Mouse (Mus musculus): ENCODE results near the gene Fnd3c2. TPM values are rescaled to one million over a fixed set of nuclear protein-coding genes. Genes with fewer than 3 reads are reported as not detected.

Gene Fnd3c2
- polyA plus RNA-seq (2012; rRNA removed) = not detected in 2 replicates

DNA sequence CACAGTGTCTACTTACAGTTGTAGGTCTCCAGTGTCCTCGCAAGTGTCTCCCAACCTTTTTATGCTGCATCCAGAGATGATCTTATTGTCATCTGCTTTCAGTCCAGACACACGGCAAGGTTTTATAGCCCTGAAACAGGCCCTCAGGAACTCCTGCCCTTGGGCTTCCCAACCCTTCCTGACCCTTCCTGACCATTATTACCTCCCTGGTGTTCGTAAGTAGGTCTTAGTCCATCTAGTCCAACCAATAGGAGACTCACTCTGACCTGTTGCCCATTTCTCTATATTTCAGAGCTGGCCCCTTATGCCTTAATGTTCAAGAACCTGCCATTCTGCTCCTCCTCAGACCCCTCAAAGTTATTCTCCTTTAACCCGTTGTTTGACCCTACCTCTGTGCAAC, at the start of gene Fnd3c2:
Fnd3c2 (minus strand) TSS at position 101 of the 400 bp plus-strand sequence.

DNA sequence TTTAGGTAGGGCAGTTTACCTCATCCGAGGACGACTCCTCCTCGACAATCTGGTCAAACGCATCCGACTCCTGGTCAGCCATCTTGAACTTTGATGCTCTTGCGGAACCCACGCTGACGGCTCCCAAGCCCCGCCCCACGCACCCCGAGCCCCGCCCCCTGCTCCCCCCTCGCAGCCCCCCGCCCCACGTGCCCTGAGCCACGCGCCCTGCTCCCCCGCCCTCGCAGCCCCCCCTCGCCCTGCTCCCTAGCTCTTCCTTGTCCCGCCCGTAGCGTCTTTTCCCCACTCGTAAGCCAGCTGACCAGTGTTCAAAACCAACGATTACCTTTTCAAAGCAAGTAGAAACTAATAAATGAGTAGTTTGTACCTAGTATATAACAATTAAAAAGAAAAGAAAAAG, 34.1 kb downstream of the Fnd3c2 start, which contains the start of gene Taf9b:
Taf9b (minus strand) TSS at position 101 of the 400 bp plus-strand sequence.

DNA sequence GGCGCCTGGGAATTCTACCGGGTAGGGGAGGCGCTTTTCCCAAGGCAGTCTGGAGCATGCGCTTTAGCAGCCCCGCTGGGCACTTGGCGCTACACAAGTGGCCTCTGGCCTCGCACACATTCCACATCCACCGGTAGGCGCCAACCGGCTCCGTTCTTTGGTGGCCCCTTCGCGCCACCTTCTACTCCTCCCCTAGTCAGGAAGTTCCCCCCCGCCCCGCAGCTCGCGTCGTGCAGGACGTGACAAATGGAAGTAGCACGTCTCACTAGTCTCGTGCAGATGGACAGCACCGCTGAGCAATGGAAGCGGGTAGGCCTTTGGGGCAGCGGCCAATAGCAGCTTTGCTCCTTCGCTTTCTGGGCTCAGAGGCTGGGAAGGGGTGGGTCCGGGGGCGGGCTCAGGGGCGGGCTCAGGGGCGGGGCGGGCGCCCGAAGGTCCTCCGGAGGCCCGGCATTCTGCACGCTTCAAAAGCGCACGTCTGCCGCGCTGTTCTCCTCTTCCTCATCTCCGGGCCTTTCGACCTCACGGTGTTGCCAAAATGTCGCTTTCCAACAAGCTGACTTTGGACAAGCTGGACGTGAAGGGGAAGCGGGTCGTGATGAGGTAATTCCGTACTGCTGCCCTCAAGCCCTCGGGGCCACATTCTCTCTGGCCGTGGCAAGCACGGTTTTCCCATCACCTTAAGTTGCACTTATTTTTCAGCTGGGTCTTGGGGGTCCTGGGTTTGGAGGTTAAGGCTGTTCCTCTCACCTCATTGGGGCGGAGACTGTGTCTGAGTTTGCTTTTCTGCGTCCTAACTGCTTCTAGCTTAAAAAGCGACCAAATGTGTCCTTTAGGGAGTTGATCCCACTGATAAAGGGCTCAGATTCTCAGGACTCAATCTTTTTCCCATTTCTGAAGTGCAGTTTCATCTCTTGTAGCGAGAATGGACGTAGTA, 68.2 kb downstream of the Fnd3c2 start, which contains the start of gene Pgk1:
Pgk1 (plus strand) TSS at position 388 of the 937 bp plus-strand sequence.

Other genes starting within 250 kb of the Fnd3c2 start
- gene Magt1, start 243.5 kb downstream of the Fnd3c2 start, polyA plus RNA-seq (2012; rRNA removed) = 12.8 and 15.3 TPM in 2 replicates
- 380 and 393 TPM in 2 replicates for gene Cox7b, start 239.7 kb downstream of the Fnd3c2 start, polyA plus RNA-seq (2012; rRNA removed)
- 5.2 and 7.2 TPM in 2 replicates for gene Atp7a, start 228.1 kb downstream of the Fnd3c2 start, polyA plus RNA-seq (2012; rRNA removed)
- 1.6 and 1.7 TPM in 2 replicates for gene Tlr13, start 112.2 kb downstream of the Fnd3c2 start, polyA plus RNA-seq (2012; rRNA removed)
- 339 and 347 TPM in 2 replicates for gene Pgk1, start 68.3 kb downstream of the Fnd3c2 start, polyA plus RNA-seq (2012; rRNA removed)
- gene Taf9b, start 34.2 kb downstream of the Fnd3c2 start, polyA plus RNA-seq (2012; rRNA removed) = 1.8 TPM in 2 replicates
- gene Fndc3c1, start 230.0 kb upstream of the Fnd3c2 start, polyA plus RNA-seq (2012; rRNA removed) = 0.05 and 0.06 TPM in 2 replicates